Mouse (Mus musculus) neural tube, embryonic 12.5 days (tissue): Measurements from ENCODE around the gene Gm8947. TPM values are rescaled to one million over a fixed set of nuclear protein-coding genes. Genes with fewer than 3 reads are reported as not detected.

Experiments
- ATAC-seq: fragments of 200-750 bp; cut with Nextera tagmentation; 2 replicates; pipeline ENCODE4 v1.8.0; 2017; ENCODE audit warnings: low read depth, mild to moderate bottlenecking, moderate TSS enrichment, moderate library complexity; ENCODE audit not compliant: low FRiP score
- H3K27ac ChIP-seq: fragments of 300-500 bp; sonication (generic); 2 replicates; pipeline ENCODE4 v1.5.1; 2016
- H3K27me3 ChIP-seq: fragments of 300-500 bp; sonication (generic); replicated peaks from 2 replicates; pipeline ENCODE4 v1.6.1; 2016; ENCODE audit warnings: mild to moderate bottlenecking
- H3K36me3 ChIP-seq: fragments of 300-500 bp; sonication (generic); 2 replicates; pipeline ENCODE4 v1.6.1; 2016; ENCODE audit warnings: mild to moderate bottlenecking
- H3K4me1 ChIP-seq: fragments of 300-500 bp; sonication (generic); 2 replicates; pipeline ENCODE4 v1.6.1; 2016
- H3K4me2 ChIP-seq: fragments of 300-500 bp; sonication (generic); replicated peaks from 2 replicates; pipeline ENCODE4 v1.6.1; 2016; ENCODE audit warnings: mild to moderate bottlenecking
- H3K4me3 ChIP-seq: fragments of 300-500 bp; sonication (generic); 2 replicates; pipeline ENCODE4 v1.5.1; 2016
- H3K9ac ChIP-seq: fragments of 300-500 bp; sonication (generic); 2 replicates; pipeline ENCODE4 v1.6.1; 2016; ENCODE audit warnings: mild to moderate bottlenecking
- H3K9me3 ChIP-seq: fragments of 300-500 bp; sonication (generic); 2 replicates; pipeline ENCODE4 v1.6.1; 2016; ENCODE audit warnings: mild to moderate bottlenecking
- WGBS: fragments of 180-500 bp; shearing (Covaris S2); methylation state at CpG from one replicate; pipeline ENCODE4 v1.1.7; 2016; 5-methylcytosine and 5-hydroxymethylcytosine counted together
- polyA plus RNA-seq: library from polyadenylated mRNA; unstranded; fragments of >200 nt; fragmentation: Nextera tagmentation; extraction: Ambion mirVana; gene quantifications from 2 replicates; pipeline ENCODE4 v1.2.1, GENCODE M21; 2016

The Gm8947 gene
- polyA plus RNA-seq, 1 experiment from 2014 or later: 0.28 TPM

DNA sequence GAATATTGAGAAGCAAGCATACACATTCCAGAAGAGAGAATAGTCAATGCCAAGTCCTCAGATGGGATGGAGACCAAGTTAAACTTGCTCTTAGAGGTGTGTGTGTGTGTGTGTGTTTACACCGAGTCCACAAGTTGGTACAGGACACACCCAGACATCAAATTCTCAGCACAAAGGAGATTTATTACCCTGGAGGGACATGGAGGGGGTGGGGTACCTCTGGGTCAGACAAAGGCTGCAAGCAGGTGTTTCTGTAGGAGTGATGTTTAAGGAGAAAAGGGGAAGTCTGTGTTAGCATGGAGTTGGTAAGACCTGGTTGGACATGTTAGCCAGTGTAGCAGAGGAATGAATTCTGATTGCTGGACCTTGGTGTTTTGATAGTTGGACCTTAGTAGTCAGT is 23.8 kb downstream of the Gm8947 start:
- no peaks in the 10 kb centered on the region for H3K27me3 ChIP-seq
- H3K9me3 ChIP-seq: no peaks in the 10 kb centered on the region
- H3K27ac ChIP-seq: no peak overlapping the region
- no peak overlapping the region for H3K4me2 ChIP-seq
- no peak overlapping the region for H3K9ac ChIP-seq
- no peak for ATAC-seq
- 56% methylated on average over 1 of the region's 1 CpGs for WGBS
- no peak overlapping the region for H3K4me3 ChIP-seq
- no peaks in the 10 kb centered on the region for H3K4me1 ChIP-seq
- no peaks in the 10 kb centered on the region for H3K36me3 ChIP-seq

DNA sequence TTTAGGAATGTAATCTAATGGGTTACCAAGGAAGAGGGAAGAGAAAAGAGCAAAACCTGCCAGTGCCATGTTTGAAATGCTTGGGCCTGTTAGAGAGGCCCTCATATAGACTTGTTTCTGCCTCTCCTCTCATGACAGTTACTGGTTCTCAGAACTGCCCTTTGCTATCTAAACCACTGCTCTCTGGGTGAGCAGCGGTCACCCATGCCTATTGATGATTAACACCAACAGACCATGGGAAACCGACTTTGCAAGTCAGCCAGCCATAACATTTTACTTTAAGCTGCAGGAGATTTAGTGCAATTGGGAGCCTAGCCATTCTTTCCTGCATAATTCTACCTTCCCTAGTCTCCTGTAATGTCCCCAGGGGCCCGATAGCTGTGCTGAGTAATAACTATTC is 24.2 kb downstream of the Gm8947 start:
- no peak overlapping the region for H3K4me3 ChIP-seq
- ATAC-seq: no peak
- no peak overlapping the region for H3K4me2 ChIP-seq
- no peaks in the 10 kb centered on the region for H3K36me3 ChIP-seq
- H3K4me1 ChIP-seq: no peaks in the 10 kb centered on the region
- no peak overlapping the region for H3K27ac ChIP-seq
- no peaks in the 10 kb centered on the region for H3K27me3 ChIP-seq
- H3K9me3 ChIP-seq: no peaks in the 10 kb centered on the region
- WGBS: 58% methylated on average over 3 of the region's 3 CpGs
- no peak overlapping the region for H3K9ac ChIP-seq

DNA sequence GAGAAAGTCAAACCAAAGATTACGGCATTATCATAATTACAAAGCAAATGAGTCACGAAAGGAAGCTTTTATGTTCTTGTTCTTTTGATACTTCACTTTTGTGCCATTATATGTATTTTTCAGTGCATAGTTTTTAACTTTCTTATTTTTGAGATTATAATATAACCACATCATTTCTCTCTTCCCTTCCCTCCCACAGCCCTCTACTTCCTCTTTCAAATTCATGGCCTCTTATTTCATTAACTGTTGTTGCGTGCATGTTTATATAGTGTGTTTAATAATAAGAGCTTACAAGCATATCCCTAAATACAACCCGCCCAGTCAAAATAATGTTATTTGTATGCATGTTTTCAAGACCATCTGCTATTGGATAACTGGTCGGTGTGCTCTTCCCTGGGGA is 26.9 kb downstream of the Gm8947 start:
- H3K4me2 ChIP-seq: no peak overlapping the region
- no peaks in the 10 kb centered on the region for H3K9me3 ChIP-seq
- no peaks in the 10 kb centered on the region for H3K27me3 ChIP-seq
- no peak for ATAC-seq
- H3K27ac ChIP-seq: no peak overlapping the region
- H3K9ac ChIP-seq: no peak overlapping the region
- H3K4me3 ChIP-seq: no peak overlapping the region
- no peaks in the 10 kb centered on the region for H3K36me3 ChIP-seq
- WGBS: 93% methylated on average over 5 of the region's 5 CpGs
- no peaks in the 10 kb centered on the region for H3K4me1 ChIP-seq

DNA sequence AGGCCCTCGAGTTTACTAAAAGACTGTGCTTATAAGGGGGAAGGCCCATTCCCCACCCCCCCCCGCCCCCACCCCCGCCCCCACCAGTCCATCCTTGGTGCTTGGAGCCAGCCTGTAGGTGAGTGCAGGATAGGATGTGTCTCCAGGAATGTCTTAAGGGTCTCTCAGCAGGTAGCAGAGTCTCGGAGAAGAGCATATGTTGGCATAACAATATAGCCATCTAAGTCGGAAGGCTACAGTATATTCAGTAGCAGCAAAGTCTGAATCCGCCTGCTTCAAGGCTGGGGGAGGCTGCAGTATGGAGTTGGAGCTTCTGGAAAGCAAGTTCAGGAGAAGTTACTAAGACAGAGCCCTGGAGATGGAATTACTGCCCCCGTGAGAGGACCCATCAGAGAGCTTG is 27.9 kb downstream of the Gm8947 start:
- WGBS: 70% methylated on average over 7 of the region's 7 CpGs
- Histone ChIP-seq H3K4me3 (no peak overlapping the region), H3K36me3 (no peaks in the 10 kb centered on the region), H3K9ac (no peak overlapping the region), H3K27me3 (no peaks in the 10 kb centered on the region), H3K27ac (no peak overlapping the region), H3K4me1 (no peaks in the 10 kb centered on the region), H3K9me3 (no peaks in the 10 kb centered on the region), H3K4me2 (no peak overlapping the region)
- no peak for ATAC-seq

DNA sequence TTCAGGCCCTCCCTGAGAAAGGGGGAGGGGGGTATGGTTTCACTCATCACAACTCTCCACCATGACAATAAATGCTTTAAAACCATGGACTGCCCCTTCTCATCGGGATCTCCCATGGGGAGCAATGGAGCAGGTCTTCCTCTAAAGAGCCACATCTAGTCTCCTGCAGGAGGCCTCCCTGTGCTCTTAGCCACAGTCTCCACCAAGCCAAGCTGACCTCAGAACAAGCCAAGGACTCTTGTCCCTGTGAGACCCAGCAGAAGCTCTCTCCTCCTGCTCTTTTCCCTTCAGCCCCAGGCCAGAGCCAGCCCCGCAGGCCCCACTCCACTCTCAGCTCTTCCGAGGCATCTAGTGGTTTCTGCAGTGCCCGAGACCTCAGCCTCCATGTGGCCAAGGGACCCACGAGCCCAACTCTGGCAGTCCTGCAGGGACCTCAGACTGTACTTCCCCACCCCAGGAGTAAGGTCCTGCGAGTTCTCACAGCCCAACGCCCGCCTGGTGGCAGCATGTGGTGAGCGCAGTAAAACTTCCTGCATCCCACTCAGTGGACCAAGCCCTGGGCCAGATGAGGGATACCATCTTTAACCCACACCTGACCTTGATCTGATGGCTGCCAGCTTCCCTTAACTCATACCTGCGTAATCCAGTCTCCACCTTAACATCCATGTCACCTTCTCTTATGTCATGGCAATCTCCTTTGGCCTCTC is 30.5 kb downstream of the Gm8947 start:
- Histone ChIP-seq H3K27ac (no peak overlapping the region), H3K4me3 (no peak overlapping the region), H3K9me3 (no peaks in the 10 kb centered on the region), H3K9ac (no peak overlapping the region), H3K27me3 (no peaks in the 10 kb centered on the region), H3K4me2 (no peak overlapping the region), H3K36me3 (no peaks in the 10 kb centered on the region), H3K4me1 (no peaks in the 10 kb centered on the region)
- 86% methylated on average over 10 of the region's 10 CpGs for WGBS
- ATAC-seq: no peak

DNA sequence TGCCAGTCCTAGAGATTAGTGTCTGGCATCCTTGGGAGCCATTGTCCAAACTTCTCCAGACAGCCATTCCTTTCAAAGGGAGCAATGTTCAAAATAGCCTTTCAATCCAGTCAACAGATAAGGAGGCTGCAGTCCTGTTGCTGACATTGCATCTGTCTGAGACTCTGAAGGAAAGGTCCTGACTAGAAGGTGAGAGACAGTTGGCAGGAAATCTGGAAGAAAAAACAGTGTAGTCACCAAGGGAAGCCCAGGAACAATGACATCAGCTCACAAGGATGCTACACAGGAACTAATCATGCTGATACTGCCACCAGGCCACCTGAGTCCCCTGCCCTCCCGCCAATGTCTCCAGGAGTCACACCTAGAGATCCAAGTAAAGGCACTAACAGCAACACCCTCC is 31.2 kb downstream of the Gm8947 start:
- Histone ChIP-seq H3K36me3 (no peaks in the 10 kb centered on the region), H3K4me2 (no peak overlapping the region), H3K9ac (no peak overlapping the region), H3K27ac (no peak overlapping the region), H3K4me3 (no peak overlapping the region), H3K4me1 (no peaks in the 10 kb centered on the region), H3K9me3 (no peaks in the 10 kb centered on the region), H3K27me3 (no peaks in the 10 kb centered on the region)
- no peak for ATAC-seq
- WGBS: 76% methylated on average over 1 of the region's 1 CpGs

DNA sequence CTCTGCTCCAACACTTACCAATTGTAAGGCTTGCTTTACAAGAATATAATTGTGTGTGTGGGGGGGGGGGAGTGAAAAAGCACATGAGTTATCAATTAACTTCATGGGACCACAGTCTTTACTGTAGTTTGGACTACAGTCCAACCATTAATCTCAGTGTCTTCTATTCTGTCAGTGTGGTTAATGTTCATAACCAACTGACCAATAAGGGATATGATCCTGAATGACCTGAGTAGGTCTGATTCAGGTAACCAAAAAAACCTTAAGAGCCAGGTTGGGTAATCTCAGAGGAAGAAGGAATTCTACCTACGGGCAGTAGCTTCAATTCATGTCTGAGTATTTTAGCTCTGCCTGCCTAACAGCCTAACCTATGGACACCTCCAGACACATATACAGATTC is 32.4 kb downstream of the Gm8947 start:
- Histone ChIP-seq H3K27ac (no peak overlapping the region), H3K9me3 (no peaks in the 10 kb centered on the region), H3K4me2 (no peak overlapping the region), H3K4me1 (no peaks in the 10 kb centered on the region), H3K4me3 (no peak overlapping the region), H3K36me3 (no peaks in the 10 kb centered on the region), H3K27me3 (no peaks in the 10 kb centered on the region), H3K9ac (no peak overlapping the region)
- WGBS: 92% methylated on average over 1 of the region's 1 CpGs
- ATAC-seq: no peak

DNA sequence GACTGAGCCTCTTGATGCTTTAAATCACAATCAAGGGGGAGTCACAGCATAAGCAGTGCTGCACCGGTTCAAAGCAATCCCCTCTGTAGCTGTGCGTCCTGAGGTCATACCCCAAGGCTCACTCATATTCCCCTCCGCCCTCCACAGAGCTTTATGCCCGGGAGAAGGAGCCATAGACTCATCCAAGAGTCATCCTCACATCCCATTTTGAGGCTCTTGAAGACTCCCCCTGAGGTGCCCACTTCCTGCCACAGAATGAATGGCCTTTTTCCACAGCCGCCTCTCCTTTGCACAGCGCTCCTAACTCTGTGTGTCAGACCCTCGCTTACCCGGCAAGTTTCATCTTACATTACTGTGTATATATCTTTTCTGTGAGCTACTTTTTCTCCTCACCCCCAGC is 35.3 kb downstream of the Gm8947 start:
- Histone ChIP-seq H3K9ac (no peak overlapping the region), H3K4me1 (no peaks in the 10 kb centered on the region), H3K4me3 (no peak overlapping the region), H3K27me3 (no peaks in the 10 kb centered on the region), H3K4me2 (no peak overlapping the region), H3K9me3 (no peaks in the 10 kb centered on the region), H3K36me3 (no peaks in the 10 kb centered on the region), H3K27ac (no peak overlapping the region)
- 82% methylated on average over 8 of the region's 8 CpGs for WGBS
- no peak for ATAC-seq

DNA sequence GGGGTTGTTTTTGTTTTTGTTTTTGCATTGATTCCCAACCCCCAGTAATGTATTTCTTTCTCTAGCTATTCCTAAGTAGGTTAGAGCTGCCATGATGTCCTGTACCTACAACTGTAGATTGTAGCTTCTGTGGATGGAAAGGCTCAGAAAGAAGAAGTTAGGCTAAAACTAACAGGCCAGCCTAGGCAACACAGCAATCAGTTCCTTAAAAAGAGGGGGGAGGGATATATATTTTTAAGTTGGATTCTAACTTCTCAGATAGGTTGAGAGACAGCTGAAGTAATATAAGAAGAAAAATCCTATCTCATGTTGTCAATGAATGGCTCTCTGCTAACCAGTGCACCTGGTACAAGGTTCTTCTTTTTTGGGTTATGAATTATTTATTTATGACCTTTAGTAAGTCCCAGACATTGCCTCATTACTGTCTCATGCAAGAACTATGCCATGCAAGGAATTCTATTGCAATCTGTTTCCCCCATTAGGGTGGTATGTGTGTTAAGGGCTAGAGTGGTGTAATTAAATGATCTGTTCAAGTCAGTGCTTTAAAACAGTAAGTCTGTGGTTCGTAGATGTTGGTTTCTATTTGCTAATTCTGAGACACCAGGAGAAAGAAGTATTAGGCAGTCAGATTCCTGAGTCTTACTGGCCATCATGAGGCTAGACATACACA is 36.3 kb downstream of the Gm8947 start:
- Histone ChIP-seq H3K27ac (no peak overlapping the region), H3K4me1 (no peaks in the 10 kb centered on the region), H3K4me3 (no peak overlapping the region), H3K9me3 (no peaks in the 10 kb centered on the region), H3K36me3 (no peaks in the 10 kb centered on the region), H3K9ac (no peak overlapping the region), H3K27me3 (no peaks in the 10 kb centered on the region), H3K4me2 (no peak overlapping the region)
- ATAC-seq: no peak
- 84% methylated on average over 1 of the region's 1 CpGs for WGBS

DNA sequence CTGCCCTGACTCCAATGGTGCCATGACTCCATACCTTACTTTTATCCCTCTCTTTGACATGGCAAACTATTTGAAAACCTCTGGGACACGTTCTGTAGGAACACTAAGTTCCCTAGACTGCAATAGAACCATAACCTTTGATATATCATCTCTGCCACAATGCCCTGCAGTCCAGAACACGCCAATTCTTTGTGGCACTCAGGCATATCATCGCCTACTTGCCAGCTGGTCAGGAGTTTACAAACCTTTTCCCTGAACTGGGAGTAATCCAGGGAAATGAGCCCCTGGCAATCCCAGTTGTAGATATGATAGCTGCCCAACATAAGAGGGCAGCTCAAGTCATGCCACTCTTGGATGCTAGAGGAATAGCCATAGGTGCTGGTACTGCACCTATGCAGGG is 40.2 kb downstream of the Gm8947 start:
- no peaks in the 10 kb centered on the region for H3K36me3 ChIP-seq
- no peak overlapping the region for H3K4me3 ChIP-seq
- no peak overlapping the region for H3K9ac ChIP-seq
- WGBS: 83% methylated on average over 3 of the region's 3 CpGs
- no peaks in the 10 kb centered on the region for H3K9me3 ChIP-seq
- ATAC-seq: no peak
- H3K27ac ChIP-seq: no peak overlapping the region
- H3K4me1 ChIP-seq: peaks cover 4% of the 10 kb centered on the region; the same call in 1 of the 2 replicates
- H3K4me2 ChIP-seq: no peak overlapping the region
- no peaks in the 10 kb centered on the region for H3K27me3 ChIP-seq

DNA sequence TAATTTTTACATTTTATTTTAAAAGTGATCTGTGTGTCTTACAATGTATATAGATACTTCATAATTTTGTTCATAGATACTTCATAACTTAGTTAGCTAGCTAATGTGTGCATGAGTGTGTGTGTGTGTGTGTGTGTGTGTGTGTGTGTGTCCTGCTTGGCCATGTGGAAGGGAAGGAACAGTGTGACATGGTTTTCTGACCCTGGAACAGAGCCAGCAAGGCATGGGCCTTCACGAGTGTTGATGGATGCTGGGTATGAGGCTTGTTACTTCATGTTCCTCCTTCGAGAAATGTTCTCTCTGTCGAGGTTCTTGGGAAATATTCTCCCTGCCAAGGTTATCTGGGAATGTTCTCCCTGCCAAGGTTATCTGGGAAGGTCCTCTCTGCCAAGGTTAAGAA is 41.6 kb downstream of the Gm8947 start:
- Histone ChIP-seq H3K27me3 (no peaks in the 10 kb centered on the region), H3K27ac (no peak overlapping the region), H3K4me2 (no peak overlapping the region), H3K4me3 (no peak overlapping the region), H3K9ac (no peak overlapping the region), H3K4me1 (peaks cover 4% of the 10 kb centered on the region; the same call in 1 of the 2 replicates), H3K9me3 (no peaks in the 10 kb centered on the region), H3K36me3 (no peaks in the 10 kb centered on the region)
- ATAC-seq: no peak
- 91% methylated on average over 3 of the region's 3 CpGs for WGBS

DNA sequence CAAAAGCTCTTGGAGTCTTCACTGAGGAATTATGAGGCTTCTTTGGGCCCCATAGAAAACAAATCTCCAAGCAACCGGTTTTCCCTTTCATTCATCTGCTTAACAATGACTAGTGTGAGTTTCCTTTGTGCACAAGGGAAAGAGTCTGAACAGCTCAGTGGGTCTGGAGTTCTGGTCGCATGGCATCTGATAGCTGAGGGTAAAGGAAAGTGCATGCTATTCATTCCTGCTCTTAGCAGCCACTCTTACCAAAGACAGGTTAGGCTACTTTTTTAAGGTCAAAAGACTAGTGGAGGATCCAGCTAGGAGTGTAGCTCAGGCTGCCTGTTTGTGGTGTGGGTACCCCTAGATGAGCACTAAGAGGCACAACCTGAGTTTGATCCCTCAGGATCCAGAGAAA is 43.4 kb downstream of the Gm8947 start:
- WGBS: 10% methylated on average over 2 of the region's 2 CpGs
- no peaks in the 10 kb centered on the region for H3K27me3 ChIP-seq
- H3K4me3 ChIP-seq: no peak overlapping the region
- H3K27ac ChIP-seq: no peak overlapping the region
- H3K9me3 ChIP-seq: no peaks in the 10 kb centered on the region
- H3K9ac ChIP-seq: no peak overlapping the region
- peaks cover 4% of the 10 kb centered on the region; the same call in 1 of the 2 replicates for H3K4me1 ChIP-seq
- no peaks in the 10 kb centered on the region for H3K36me3 ChIP-seq
- no peak overlapping the region for H3K4me2 ChIP-seq
- ATAC-seq: peak; percentile 41; the same call in 1 of the 2 replicates
